Mouse (Mus musculus): ENCODE results near the gene Edc3. TPM values are rescaled to one million over a fixed set of nuclear protein-coding genes. Genes with fewer than 3 reads are reported as not detected.

The Edc3 gene
- polyA plus RNA-seq, 1 experiment from 2014 or later, result 17.0 TPM

DNA sequence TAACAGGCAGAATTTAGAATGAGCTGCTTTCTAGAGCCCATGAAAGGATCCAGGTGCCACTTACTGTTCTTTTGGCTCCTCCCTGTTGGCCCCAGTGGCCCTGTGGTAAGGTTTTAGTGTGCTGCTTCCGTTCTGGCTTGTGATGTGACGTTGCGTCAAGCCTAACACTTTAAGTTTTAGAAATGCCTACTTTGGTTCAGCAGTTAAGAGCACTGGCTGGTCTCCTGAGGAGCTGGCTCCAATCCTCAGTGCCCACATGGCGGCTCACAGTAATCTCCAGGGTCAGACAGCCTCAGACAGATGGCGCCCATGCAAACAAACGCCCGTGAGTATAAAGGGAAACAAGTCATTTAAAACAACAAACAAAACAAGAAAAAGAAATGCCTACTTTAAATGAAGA, 10.1 kb downstream of the Edc3 start:
- Histone ChIP-seq H3K27ac (ENCODE audit: low read length) (no peak overlapping the region), H3K4me2 (ENCODE audit: low read depth, low read length) (no peak overlapping the region), H3K27me3 (ENCODE audit: control insufficient read depth, insufficient read depth, low read depth, low read length) (no peaks in the 10 kb centered on the region), H3K4me3 (ENCODE audit: low read depth, low read length) (no peak overlapping the region), H3K9ac (ENCODE audit: low read depth, low read length) (no peak overlapping the region), H3K36me3 (ENCODE audit: control insufficient read depth, insufficient read depth) (peaks cover 33% of the 10 kb centered on the region), H3K9me3 (replicated peaks; ENCODE audit: control insufficient read depth, low read length) (no peaks in the 10 kb centered on the region), H3K4me1 (ENCODE audit: control insufficient read depth, low read depth, low read length) (peaks cover 3% of the 10 kb centered on the region)
- ATAC-seq (ENCODE audit: low read depth), result no peak
- WGBS (ENCODE audit: insufficient replicate concordance), result 88% methylated on average over 7 of the region's 7 CpGs

- Histone ChIP-seq H3K9ac (ENCODE audit: low read depth, low read length) (no peak overlapping the region), H3K36me3 (ENCODE audit: control insufficient read depth, insufficient read depth) (peaks cover 20% of the 10 kb centered on the region), H3K4me2 (ENCODE audit: low read depth, low read length) (no peak overlapping the region), H3K27me3 (ENCODE audit: control insufficient read depth, insufficient read depth, low read depth, low read length) (no peaks in the 10 kb centered on the region), H3K9me3 (replicated peaks; ENCODE audit: control insufficient read depth, low read length) (no peaks in the 10 kb centered on the region), H3K27ac (ENCODE audit: low read length) (no peak overlapping the region), H3K4me1 (ENCODE audit: control insufficient read depth, low read depth, low read length) (peaks cover 5% of the 10 kb centered on the region), H3K4me3 (ENCODE audit: low read depth, low read length) (no peak overlapping the region)
- no peak for ATAC-seq (ENCODE audit: low read depth)
- WGBS (ENCODE audit: insufficient replicate concordance), result 74% methylated on average over 3 of the region's 3 CpGs
Observed at GRCm38 (mm10) chr9:57720736-57721135, 12.4 kb downstream of the Edc3 start.

- no peak overlapping the region for H3K4me3 ChIP-seq (ENCODE audit: low read depth, low read length)
- H3K4me1 ChIP-seq (ENCODE audit: control insufficient read depth, low read depth, low read length), result peaks cover 11% of the 10 kb centered on the region
- whole genome bisulfite sequencing (ENCODE audit: insufficient replicate concordance), result 71% methylated on average over 1 of the region's 1 CpGs
- H3K4me2 ChIP-seq (ENCODE audit: low read depth, low read length), result no peak overlapping the region
- H3K27me3 ChIP-seq (ENCODE audit: control insufficient read depth, insufficient read depth, low read depth, low read length), result no peaks in the 10 kb centered on the region
- H3K27ac ChIP-seq (ENCODE audit: low read length), result no peak overlapping the region
- ATAC-seq (ENCODE audit: low read depth), result no peak
- no peak overlapping the region for H3K9ac ChIP-seq (ENCODE audit: low read depth, low read length)
- no peaks in the 10 kb centered on the region for H3K9me3 ChIP-seq (replicated peaks; ENCODE audit: control insufficient read depth, low read length)
- H3K36me3 ChIP-seq (ENCODE audit: control insufficient read depth, insufficient read depth), result peaks cover 18% of the 10 kb centered on the region
Observed at GRCm38 (mm10) chr9:57722371-57722770, 14.0 kb downstream of the Edc3 start.

DNA sequence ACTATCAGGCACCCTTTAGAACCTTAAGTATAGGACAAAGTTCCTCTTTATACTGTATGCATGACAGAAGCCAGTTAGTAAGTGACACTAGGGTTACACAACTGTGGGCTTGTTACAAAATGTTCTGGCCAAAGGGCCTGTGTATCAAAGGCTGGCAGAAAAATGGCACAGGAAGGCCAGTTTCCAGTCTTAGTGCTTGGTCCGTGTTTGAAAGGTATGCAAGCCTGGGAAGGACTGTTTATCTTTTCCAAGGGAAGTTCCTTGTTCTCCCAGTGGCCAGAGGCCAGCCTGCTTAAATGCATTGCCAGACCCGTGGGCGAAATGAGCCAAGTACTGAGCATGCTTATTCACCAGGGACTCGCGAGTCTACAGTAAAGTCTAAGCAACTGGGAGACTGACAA, 15.0 kb downstream of the Edc3 start:
- H3K36me3 ChIP-seq (ENCODE audit: control insufficient read depth, insufficient read depth), result peaks cover 25% of the 10 kb centered on the region
- peak overlapping the region; percentile 83 for H3K27ac ChIP-seq (ENCODE audit: low read length)
- H3K9me3 ChIP-seq (replicated peaks; ENCODE audit: control insufficient read depth, low read length), result no peaks in the 10 kb centered on the region
- WGBS (ENCODE audit: insufficient replicate concordance), result 56% methylated on average over 5 of the region's 5 CpGs
- H3K27me3 ChIP-seq (ENCODE audit: control insufficient read depth, insufficient read depth, low read depth, low read length), result no peaks in the 10 kb centered on the region
- no peak overlapping the region for H3K9ac ChIP-seq (ENCODE audit: low read depth, low read length)
- peaks cover 11% of the 10 kb centered on the region for H3K4me1 ChIP-seq (ENCODE audit: control insufficient read depth, low read depth, low read length)
- peak; percentile 88 for ATAC-seq (ENCODE audit: low read depth)
- no peak overlapping the region for H3K4me3 ChIP-seq (ENCODE audit: low read depth, low read length)
- peak overlapping the region; percentile 11; the same call in 1 of the 2 replicates for H3K4me2 ChIP-seq (ENCODE audit: low read depth, low read length)

DNA sequence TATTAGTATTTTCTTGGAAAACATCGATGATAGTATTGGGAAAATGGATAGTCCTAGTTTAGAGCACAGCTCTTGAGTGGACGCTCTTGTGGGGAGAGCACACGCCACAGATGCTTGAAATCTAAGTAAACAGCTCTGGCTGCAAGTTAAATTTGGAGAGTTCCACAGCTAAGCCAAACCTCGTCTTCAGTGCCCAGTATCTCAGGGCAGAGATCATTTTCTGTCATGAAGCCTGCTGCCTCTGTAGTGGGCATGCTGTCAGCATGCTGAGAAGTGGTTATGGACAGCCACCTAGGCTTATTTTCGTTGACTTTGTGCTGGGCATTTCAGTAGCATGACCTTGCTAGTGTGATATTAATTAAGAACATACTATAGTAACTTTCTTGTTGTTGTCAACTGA, 15.5 kb downstream of the Edc3 start:
- WGBS (ENCODE audit: insufficient replicate concordance), result 68% methylated on average over 5 of the region's 5 CpGs
- H3K4me3 ChIP-seq (ENCODE audit: low read depth, low read length), result no peak overlapping the region
- no peak for ATAC-seq (ENCODE audit: low read depth)
- H3K9me3 ChIP-seq (replicated peaks; ENCODE audit: control insufficient read depth, low read length), result no peaks in the 10 kb centered on the region
- no peak overlapping the region for H3K9ac ChIP-seq (ENCODE audit: low read depth, low read length)
- peak overlapping the region; percentile 83 for H3K27ac ChIP-seq (ENCODE audit: low read length)
- H3K27me3 ChIP-seq (ENCODE audit: control insufficient read depth, insufficient read depth, low read depth, low read length), result no peaks in the 10 kb centered on the region
- peaks cover 11% of the 10 kb centered on the region for H3K4me1 ChIP-seq (ENCODE audit: control insufficient read depth, low read depth, low read length)
- peaks cover 24% of the 10 kb centered on the region for H3K36me3 ChIP-seq (ENCODE audit: control insufficient read depth, insufficient read depth)
- peak overlapping the region; percentile 11; the same call in 1 of the 2 replicates for H3K4me2 ChIP-seq (ENCODE audit: low read depth, low read length)

DNA sequence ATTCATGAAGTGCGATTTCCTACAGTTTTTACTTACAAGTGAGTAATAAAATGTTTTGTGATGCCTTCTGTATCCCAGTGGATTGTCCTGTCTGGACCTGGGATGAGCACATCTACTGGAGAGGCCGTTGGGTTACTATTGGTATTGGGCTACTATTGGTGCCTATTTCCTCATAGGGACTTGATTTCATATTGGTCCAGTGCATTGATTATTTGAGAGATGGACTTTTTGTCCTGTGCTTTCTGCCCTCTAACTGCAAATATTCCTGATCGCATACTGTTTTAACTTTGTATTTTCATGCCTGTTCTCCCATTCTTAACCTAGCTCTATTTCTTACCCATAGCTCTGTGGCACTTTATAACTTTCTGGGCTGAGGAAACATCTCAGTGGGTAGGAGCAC, 16.4 kb downstream of the Edc3 start:
- no peak for ATAC-seq (ENCODE audit: low read depth)
- H3K4me3 ChIP-seq (ENCODE audit: low read depth, low read length), result no peak overlapping the region
- H3K4me2 ChIP-seq (ENCODE audit: low read depth, low read length), result no peak overlapping the region
- peaks cover 27% of the 10 kb centered on the region for H3K36me3 ChIP-seq (ENCODE audit: control insufficient read depth, insufficient read depth)
- H3K4me1 ChIP-seq (ENCODE audit: control insufficient read depth, low read depth, low read length), result peaks cover 11% of the 10 kb centered on the region
- WGBS (ENCODE audit: insufficient replicate concordance), result 78% methylated on average over 3 of the region's 3 CpGs
- H3K27me3 ChIP-seq (ENCODE audit: control insufficient read depth, insufficient read depth, low read depth, low read length), result no peaks in the 10 kb centered on the region
- no peak overlapping the region for H3K9ac ChIP-seq (ENCODE audit: low read depth, low read length)
- no peaks in the 10 kb centered on the region for H3K9me3 ChIP-seq (replicated peaks; ENCODE audit: control insufficient read depth, low read length)
- H3K27ac ChIP-seq (ENCODE audit: low read length), result no peak overlapping the region

GRCm38 (mm10) chr9:57728312-57728711, 20.0 kb downstream of the Edc3 start:
- no peak overlapping the region for H3K27ac ChIP-seq (ENCODE audit: low read length)
- no peaks in the 10 kb centered on the region for H3K27me3 ChIP-seq (ENCODE audit: control insufficient read depth, insufficient read depth, low read depth, low read length)
- H3K9ac ChIP-seq (ENCODE audit: low read depth, low read length), result no peak overlapping the region
- peaks cover 7% of the 10 kb centered on the region for H3K4me1 ChIP-seq (ENCODE audit: control insufficient read depth, low read depth, low read length)
- no peak for ATAC-seq (ENCODE audit: low read depth)
- H3K4me2 ChIP-seq (ENCODE audit: low read depth, low read length), result no peak overlapping the region
- peaks cover 21% of the 10 kb centered on the region for H3K36me3 ChIP-seq (ENCODE audit: control insufficient read depth, insufficient read depth)
- no peak overlapping the region for H3K4me3 ChIP-seq (ENCODE audit: low read depth, low read length)
- WGBS (ENCODE audit: insufficient replicate concordance), result 83% methylated on average over 1 of the region's 1 CpGs
- H3K9me3 ChIP-seq (replicated peaks; ENCODE audit: control insufficient read depth, low read length), result no peaks in the 10 kb centered on the region

DNA sequence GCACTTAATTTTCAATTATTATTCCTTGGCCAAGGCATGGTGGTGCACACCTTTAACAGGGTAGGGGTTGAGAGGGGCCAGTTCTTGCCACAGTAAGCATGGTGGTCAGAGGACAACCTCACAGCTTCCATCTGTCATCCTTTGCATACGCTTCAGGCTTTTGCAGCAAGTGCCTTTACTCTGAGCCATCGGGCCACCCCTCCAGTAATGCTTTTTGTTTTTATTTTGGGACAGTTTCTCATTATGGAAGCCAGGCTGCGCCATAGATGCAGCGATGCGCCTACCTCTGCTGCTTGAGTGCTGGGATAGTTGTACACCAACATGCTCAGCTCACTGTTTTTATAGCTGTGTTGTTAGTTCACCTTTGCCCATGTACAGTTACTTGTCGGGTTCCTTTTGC, 25.3 kb downstream of the Edc3 start:
- Histone ChIP-seq H3K27me3 (ENCODE audit: control insufficient read depth, insufficient read depth, low read depth, low read length) (no peaks in the 10 kb centered on the region), H3K27ac (ENCODE audit: low read length) (no peak overlapping the region), H3K4me3 (ENCODE audit: low read depth, low read length) (no peak overlapping the region), H3K9me3 (replicated peaks; ENCODE audit: control insufficient read depth, low read length) (no peaks in the 10 kb centered on the region), H3K4me1 (ENCODE audit: control insufficient read depth, low read depth, low read length) (no peaks in the 10 kb centered on the region), H3K36me3 (ENCODE audit: control insufficient read depth, insufficient read depth) (peaks cover 4% of the 10 kb centered on the region; the same call in 1 of the 2 replicates), H3K9ac (ENCODE audit: low read depth, low read length) (no peak overlapping the region), H3K4me2 (ENCODE audit: low read depth, low read length) (no peak overlapping the region)
- no peak for ATAC-seq (ENCODE audit: low read depth)
- 84% methylated on average over 6 of the region's 6 CpGs for WGBS (ENCODE audit: insufficient replicate concordance)

DNA sequence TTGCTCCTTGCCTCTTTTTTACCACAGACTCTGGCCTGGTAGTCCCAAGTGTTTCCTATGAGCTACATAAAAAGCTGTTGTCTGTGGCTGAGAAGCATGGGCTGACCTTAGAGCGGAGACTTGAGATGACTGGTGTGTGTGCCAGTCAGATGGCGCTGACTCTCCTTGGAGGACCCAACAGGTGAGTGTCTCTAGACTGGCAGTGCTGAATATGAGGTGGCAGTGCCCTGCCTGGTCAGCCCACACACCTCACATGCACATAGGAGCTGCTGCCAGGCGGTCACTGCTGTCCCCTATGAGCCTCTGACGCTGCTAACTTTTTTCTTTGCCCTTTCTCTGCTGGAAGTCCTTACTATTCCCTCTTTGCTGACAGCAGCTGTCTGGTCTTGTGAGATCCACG, 31.5 kb downstream of the Edc3 start:
- no peak overlapping the region for H3K9ac ChIP-seq (ENCODE audit: low read depth, low read length)
- H3K4me3 ChIP-seq (ENCODE audit: low read depth, low read length), result no peak overlapping the region
- no peak for ATAC-seq (ENCODE audit: low read depth)
- WGBS (ENCODE audit: insufficient replicate concordance), result 84% methylated on average over 5 of the region's 5 CpGs
- H3K4me2 ChIP-seq (ENCODE audit: low read depth, low read length), result no peak overlapping the region
- peaks cover 14% of the 10 kb centered on the region for H3K36me3 ChIP-seq (ENCODE audit: control insufficient read depth, insufficient read depth)
- H3K9me3 ChIP-seq (replicated peaks; ENCODE audit: control insufficient read depth, low read length), result no peaks in the 10 kb centered on the region
- H3K27ac ChIP-seq (ENCODE audit: low read length), result no peak overlapping the region
- no peaks in the 10 kb centered on the region for H3K27me3 ChIP-seq (ENCODE audit: control insufficient read depth, insufficient read depth, low read depth, low read length)
- no peaks in the 10 kb centered on the region for H3K4me1 ChIP-seq (ENCODE audit: control insufficient read depth, low read depth, low read length)

Data from liver, embryonic 16.5 days (tissue).